Mouse (Mus musculus) 416B (cell line): ENCODE results near the gene Idh3g.
A peak's percentile ranks its signal among the peaks of the same experiment; 100 is the strongest.

Experiments used
- DNase-seq: peaks from one replicate; pipeline ENCODE4 v3.0.0; 2011; ENCODE audit warnings: low read depth

The Idh3g gene

GRCm38 (mm10) chrX:73786364-73787224 lies at the start of gene Idh3g, which contains the start of gene Ssr4:
Idh3g (minus strand) TSS chrX:73786897.
Ssr4 (plus strand) TSS chrX:73787028.
- peak; percentile 98 for DNase-seq

DNA sequence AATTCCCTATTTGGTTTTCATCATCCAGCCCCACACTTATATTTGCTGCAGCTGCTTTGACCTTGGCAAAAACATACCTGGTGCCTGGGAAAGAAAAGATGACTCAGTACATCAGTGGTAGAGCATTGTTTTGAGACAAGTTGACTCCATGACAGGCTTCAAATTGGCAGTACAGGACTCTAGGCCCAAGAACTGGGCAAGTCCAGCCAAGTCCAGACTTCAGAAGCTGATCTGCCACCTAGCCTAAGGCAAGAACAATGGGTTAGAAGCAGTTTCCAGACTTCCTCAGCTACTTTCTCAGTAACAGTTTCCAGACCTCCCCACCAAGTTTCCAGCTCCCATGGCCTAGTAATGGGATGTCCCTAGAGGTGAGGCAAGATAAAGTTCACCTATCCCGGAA lies 49.0 kb upstream of the Idh3g start:
- no peak for DNase-seq

DNA sequence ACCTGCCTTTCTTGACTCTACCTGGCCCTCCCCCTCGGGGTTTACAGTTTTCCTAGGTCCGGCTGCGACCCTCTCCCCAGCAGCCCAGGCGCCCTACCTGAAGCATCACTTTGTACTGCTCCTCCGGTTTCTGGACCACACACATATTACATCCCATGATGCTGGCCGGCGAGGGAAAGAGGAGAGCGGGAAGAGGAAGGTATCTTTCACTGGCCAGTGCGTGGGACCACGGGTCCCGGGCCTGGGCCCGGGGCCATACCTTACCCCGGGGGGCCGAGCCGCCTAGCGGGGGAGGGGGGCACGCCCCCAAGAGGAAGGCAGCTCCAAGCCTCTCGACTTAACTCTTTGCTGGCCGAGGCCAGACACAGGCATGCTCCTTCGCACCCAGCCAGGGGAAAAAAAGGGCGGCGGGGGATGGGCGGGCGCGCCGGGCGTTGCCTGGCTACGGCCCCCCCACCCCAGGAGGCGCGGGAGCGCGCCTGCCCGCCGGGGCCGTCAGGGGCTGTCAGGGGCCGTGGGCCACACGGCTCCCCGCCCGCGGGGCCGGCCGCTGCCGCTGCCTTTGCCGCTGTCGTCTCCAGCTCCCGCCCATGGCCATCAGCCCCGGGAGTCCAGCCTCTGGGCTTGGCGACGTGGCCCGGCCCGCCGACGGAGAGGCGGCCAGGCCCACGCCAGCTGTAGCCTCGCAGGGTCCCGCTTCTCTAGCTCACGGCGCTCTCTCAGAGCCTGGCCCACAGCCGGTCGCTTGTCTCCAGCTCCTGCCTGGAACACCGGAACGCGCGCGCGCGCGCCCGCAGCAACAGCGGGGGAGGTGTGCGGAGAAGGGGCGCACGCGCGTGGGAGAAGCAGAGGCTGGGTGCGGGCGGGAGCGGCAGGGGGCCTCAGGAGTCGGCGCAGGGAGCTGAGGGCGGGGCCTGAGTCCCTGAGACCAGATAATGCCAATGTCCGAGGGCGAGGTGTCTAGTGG lies 37.8 kb upstream of the Idh3g start, which contains the start of gene Pdzd4:
TSS of gene Pdzd4 (minus strand) at position 785 of the 967 bp plus-strand sequence.
- no peak for DNase-seq

- no peak for DNase-seq
Measured at GRCm38 (mm10) chrX:73823747-73824146, 37.0 kb upstream of the Idh3g start.

DNA sequence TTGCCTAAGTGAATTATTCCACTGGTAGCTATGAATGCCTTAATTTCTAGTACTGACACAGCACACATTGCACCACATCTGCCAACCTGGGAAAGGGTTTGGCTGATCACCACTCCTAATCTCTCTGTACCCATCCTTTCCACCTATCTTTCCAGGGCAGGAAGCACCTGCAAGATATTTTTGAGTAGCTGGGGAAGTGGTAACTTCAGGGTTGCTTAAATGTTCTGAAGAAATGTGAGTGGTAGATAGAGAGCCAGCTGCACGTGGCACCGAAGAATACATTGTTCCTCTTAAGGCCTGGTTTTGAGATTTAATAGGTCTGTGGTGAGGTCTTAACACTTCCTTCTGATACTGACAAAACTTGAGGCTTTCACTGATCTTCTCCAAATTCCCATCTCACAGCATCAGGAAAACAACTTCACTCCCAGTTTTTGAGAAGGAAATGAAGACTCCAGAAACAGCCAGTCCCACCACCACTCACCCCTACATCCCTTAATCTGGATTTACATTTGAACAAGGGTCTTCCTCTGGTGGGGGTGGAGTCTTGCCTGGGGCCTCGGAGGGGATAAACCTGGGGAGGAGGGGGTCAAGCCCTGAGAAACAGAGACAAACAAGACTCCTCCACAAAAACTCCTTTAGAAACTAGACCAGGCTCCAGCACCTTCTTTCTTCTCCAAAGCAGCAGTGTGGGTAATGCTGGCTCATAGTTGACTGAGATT lies 30.1 kb upstream of the Idh3g start:
- DNase-seq, result peak; percentile 73

GRCm38 (mm10) chrX:73815072-73815471 lies 28.4 kb upstream of the Idh3g start:
- no peak for DNase-seq

DNA sequence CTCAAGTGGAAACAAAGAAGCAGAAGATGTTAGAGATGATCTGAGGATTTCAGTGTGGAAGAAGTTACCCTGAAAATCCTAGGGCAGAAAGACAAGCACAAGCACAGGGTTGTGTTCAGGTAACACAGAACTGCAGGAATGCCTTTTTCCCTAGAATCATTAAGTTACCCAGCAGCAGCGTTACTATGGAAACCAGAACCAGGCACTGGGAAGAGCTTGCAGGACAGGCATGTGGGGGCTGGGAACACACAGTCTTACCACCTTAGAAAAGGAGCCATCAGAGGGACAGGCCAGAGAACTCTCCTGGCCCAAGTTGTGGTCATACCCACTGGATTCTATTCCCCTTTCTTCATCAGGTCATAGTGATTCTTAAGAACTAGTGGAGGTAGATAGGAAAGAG lies 19.1 kb upstream of the Idh3g start:
- no peak for DNase-seq

DNA sequence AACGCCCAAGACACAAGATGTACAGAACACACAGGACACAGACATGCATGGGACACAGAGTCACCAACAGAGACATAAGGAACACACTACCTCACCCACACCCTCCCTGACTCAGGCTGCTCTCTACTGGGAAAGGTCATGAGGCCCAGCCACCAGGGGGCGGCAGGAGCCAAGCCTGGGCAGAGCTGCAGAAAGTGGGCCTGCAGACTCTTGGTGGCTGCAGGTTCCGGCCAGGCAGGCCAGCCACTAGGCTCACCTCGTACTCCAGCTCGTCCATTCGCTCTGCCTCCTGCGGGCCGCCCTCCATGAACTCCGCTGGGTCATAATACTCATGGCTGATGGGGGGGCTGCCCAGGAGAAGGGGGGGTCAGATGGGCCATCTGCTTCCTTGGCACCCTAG lies 11.8 kb upstream of the Idh3g start:
- peak; percentile 75 for DNase-seq

DNA sequence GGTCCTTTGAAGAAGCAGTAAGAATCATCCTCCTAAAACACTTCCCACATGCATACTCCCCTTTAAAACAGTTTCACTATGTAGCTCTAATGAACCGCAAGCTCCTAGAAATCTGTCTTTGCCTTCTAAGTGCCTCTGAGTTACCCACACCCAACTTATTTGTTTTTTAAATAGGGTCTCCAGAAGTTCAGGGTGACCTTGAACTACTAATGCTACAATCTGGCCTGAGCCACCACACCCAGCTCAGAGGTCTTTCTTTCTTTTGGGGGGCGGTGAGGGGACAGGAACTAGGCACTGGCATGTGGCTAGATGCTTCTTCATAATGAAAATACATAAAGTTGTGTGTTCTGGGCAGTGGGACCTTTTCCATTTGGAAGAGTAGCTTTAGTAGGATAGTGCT lies 10.8 kb upstream of the Idh3g start:
- no peak for DNase-seq

- DNase-seq, result no peak
Measured at GRCm38 (mm10) chrX:73793505-73793904, 6.8 kb upstream of the Idh3g start.

DNA sequence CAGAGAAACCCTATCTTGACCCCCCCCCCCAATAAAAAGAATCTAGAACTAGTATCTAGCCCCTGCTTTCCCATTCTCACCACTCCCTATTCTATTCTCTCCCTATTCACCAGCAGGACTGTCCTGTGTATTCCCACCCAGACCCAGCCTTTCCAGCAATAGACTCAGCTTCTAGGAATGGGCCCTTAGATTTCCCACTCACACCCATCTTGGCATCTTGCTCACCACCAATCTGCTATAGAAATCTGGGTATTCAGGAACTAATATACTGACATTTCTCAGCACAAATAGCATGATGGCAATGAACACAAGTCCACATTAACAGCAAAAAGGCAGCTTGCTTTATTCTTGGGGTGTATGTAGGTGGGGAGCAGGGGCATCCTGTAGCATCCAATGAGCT lies 6.3 kb upstream of the Idh3g start:
- no peak for DNase-seq

DNA sequence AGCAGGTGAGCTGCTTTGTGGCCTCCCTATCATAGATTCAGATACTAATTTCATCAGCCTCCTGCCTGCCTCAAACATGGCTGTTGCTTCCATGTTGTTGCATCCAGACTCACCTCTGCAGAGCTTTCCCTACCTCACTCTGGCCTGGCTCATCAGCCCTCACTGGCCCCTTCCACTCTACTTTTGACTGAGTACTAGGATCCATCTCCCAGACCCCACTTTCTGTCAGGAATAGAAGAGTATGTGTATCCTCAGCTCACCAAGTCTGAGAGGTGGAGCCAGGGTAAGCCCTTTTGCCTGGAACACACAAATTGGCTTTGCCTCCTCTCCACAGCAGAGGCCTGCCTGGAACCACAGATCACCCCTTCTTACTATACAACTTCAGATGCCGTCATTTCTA lies 1.8 kb upstream of the Idh3g start:
- DNase-seq, result no peak

DNA sequence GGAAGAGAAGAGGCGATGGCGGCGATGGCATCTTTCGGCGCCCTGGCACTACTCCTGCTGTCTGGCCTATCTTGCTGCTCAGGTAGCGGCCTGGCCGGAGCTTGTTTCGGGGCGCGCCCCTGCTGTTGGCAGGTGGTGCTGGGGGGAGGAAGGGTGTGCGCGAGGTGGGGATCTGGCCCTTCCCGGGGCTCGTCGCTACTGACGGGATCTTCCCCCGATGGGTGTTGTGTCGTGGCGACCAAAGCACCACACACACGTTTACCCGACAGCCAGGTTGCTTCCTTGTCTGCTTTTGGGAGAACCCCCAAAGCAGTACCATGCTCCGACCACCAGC lies 495 bp upstream of the Idh3g start:
- no peak for DNase-seq

DNA sequence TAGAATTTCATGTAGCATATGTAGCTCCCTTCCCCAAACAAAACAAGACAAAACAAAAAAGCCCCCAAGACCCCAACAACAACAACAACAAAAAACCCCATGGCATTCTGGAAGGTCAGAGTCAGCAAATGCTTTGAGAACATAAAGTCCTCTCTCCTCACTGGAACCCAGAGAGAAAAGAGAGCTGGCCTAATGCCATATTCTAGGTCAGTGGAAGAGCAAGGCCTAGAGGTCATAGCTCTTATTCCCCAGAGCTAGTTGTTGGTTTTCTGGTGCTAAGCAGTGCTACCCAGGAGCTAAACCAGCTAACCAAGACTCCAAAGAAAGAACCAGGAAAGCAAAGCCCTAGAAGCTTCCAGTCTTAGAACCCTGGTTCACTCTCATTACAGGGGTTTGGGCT lies 1.0 kb downstream of the Idh3g start:
- DNase-seq, result peak; percentile 17

DNA sequence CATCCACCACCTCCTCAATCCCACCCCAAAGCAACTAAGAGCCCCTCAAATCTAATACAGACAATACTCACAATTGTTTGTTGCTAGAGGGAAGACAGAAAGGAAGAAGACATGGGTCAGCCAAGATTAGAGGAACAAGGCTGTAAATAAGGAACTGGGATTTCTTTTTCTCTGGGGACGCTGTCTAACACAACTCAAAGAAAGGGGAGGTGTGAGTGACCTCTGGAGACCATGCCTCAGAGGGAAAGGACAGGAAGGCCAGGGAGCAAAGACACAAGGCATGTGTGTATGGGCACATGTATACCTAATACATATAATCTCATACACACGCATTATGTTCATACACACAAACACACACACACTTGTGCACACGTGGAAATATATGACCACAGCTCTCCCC lies 4.5 kb downstream of the Idh3g start:
- DNase-seq, result no peak

GRCm38 (mm10) chrX:73774802-73775483 lies 11.8 kb downstream of the Idh3g start:
- no peak for DNase-seq

DNA sequence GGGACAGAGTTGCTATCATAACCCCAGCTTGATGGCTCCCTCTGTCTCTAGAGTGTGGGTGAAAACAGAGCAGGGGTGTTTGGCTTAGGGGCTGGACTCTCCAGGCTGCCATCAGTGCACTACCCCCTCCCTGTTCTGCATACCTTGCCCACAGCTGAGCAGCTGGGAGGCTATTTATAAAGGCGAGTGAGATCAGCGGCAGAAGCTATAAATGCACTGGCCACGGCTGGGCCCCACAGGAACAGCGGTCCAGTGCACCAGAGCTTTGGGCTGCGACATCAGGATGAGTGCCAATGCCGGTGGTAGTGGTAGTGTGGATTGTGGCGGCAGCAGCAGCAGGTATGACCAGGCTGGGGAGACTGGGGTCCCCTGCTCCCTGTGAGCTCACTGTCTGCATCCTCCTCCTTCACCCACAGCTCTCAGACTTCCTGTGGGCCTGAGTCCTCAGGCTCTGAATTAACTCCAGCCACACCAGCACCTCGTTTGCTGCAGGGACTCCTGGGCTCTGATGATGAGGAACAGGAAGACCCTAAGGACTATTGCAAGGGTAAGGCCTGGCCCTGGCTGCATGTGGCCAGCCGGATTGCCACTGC lies 12.4 kb downstream of the Idh3g start, which contains the start of gene Srpk3:
TSS of gene Srpk3 (plus strand) at position 238 of the 593 bp plus-strand sequence.
- no peak for DNase-seq

GRCm38 (mm10) chrX:73767267-73767666 lies 19.4 kb downstream of the Idh3g start:
- DNase-seq, result no peak

DNA sequence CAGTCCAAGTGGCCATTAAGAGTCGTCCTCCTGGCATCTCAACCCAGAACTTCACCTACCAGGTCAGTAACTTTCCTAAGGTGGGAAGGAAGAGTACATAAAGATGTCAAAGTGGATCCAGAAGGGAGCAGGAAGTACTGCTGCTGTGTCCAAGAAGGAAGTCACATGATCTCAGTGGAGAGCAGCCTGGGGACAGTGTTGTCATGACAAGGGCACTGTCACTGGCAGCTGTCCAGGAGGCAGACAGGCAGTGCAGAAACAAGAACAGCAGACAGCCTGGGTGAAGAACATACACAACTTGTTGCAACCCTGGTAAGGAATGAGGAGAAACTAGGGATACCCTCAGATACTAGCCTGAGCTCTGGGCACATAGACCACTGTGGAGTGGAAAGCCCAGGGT lies 21.4 kb downstream of the Idh3g start:
- DNase-seq, result peak; percentile 81

DNA sequence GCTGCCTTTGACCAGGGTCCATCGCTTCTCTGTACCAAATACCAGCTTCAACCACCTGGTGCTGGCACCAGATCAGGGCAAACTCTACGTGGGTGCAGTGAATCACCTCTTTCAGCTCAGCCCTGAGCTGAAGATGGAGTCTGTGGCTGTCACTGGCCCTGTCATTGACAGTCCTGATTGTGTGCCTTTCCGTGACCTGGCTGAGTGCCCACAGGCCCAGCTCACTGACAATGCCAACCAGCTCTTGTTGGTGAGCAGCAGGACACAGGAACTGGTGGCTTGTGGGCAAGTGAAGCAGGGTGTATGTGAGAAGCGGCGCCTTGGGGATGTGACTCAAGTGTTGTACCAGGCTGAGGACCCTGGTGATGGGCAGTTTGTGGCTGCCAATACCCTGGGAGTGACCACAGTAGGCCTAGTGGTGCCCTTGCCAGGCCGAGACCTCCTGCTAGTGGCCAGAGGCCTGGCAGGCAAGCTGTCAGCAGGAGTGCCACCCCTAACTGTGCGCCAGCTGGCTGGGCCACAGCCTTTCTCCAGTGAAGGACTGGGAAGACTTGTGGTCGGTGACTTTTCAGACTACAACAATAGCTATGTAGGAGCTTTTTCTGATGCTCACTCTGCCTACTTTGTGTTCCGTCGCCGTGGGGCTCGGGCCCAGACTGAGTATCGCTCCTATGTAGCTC lies 27.9 kb downstream of the Idh3g start:
- peak; percentile 80 for DNase-seq
